Mouse (Mus musculus): ENCODE data around the gene Adrm1. TPM values are rescaled to one million over a fixed set of nuclear protein-coding genes. Genes with fewer than 3 reads are reported as not detected.

Gene Adrm1
- polyA plus RNA-seq, 1 experiment = 54.3 TPM

DNA sequence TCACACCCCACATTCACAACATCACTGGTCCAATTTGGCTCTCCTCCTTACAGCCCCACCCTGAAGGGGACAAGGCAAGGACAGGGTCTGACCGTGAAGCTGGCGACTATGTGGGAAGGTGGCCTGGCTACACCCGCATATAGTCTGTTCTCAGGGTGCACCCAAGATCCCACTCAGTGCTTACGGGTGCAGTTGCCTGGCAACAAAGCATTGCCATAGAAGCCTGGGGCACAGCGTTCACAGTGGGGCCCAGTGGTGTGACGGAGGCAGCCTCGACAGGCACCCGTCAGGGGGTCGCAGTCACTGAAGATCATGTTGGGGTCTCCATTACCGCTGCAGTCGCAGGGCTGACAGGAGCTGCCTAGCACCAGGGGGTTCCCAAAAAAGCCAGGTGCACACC, 16.1 kb downstream of the Adrm1 start:
- Histone ChIP-seq H3K9me3 (replicated peaks; ENCODE audit: control insufficient read depth, insufficient read depth, low read length, poor library complexity, severe bottlenecking) (no peaks in the 10 kb centered on the region), H3K27me3 (ENCODE audit: control insufficient read depth, insufficient read depth, low read length, poor library complexity, severe bottlenecking) (no peaks in the 10 kb centered on the region), H3K9ac (ENCODE audit: low read depth, poor library complexity, severe bottlenecking) (no peak overlapping the region), H3K36me3 (ENCODE audit: control insufficient read depth, insufficient read depth, low read length, poor library complexity, severe bottlenecking) (peaks cover 71% of the 10 kb centered on the region), H3K27ac (ENCODE audit: insufficient read depth, low read length) (no peak overlapping the region), H3K4me1 (ENCODE audit: control insufficient read depth, insufficient read depth, low read length) (no peaks in the 10 kb centered on the region), H3K4me3 (ENCODE audit: low read depth, low read length) (no peak overlapping the region)
- TF ChIP-seq POLR2A (IDR thresholded peaks at IDR 0.05; ENCODE audit: insufficient read depth, low read length) = no peak
- TF ChIP-seq CTCF (IDR thresholded peaks at IDR 0.05; ENCODE audit: low read depth, low read length) = no peak
- no peak for TF ChIP-seq EP300 (IDR thresholded peaks at IDR 0.05; ENCODE audit: insufficient read depth, low read depth, low read length)

DNA sequence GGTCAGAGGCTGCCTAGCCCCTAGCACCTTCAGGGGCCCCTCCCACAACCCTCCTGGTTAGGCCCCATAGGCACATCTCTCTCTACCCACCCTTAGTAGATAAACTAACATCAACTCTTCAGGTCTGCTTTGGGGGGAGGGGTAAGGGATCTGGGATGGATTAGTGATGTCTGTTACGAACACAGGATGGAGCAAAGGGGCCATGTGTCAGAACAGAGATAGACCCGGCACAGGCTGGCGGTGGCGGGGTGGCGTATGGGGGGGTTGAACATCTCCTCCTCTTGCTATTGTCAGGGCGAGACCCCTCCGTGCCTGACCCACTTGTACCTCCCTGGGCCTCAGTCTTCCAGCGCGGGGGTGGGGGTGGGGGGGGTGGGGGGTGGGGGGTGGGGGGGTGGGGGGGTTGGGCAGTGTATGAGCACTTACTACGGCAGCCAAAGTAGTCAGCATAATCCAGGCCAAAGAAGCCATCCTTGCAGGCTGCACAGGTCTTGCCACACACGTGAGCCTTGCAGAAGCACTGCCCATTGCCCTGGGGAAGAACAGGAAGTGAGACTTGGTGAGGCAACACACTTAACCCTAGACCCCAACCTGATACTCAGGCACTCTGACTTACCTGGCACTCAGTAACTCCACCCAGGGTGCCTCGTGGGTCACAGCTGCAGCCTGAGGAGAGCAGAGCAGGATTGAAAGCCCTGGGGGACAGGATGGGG, 25.5 kb downstream of the Adrm1 start:
- Histone ChIP-seq H3K36me3 (ENCODE audit: control insufficient read depth, insufficient read depth, low read length, poor library complexity, severe bottlenecking) (peaks cover 61% of the 10 kb centered on the region), H3K9me3 (replicated peaks; ENCODE audit: control insufficient read depth, insufficient read depth, low read length, poor library complexity, severe bottlenecking) (no peaks in the 10 kb centered on the region), H3K9ac (ENCODE audit: low read depth, poor library complexity, severe bottlenecking) (no peak overlapping the region), H3K4me3 (ENCODE audit: low read depth, low read length) (no peak overlapping the region), H3K4me1 (ENCODE audit: control insufficient read depth, insufficient read depth, low read length) (no peaks in the 10 kb centered on the region), H3K27me3 (ENCODE audit: control insufficient read depth, insufficient read depth, low read length, poor library complexity, severe bottlenecking) (no peaks in the 10 kb centered on the region), H3K27ac (ENCODE audit: insufficient read depth, low read length) (no peak overlapping the region)
- no peak for TF ChIP-seq EP300 (IDR thresholded peaks at IDR 0.05; ENCODE audit: insufficient read depth, low read depth, low read length)
- TF ChIP-seq CTCF (IDR thresholded peaks at IDR 0.05; ENCODE audit: low read depth, low read length) = no peak
- no peak for TF ChIP-seq POLR2A (IDR thresholded peaks at IDR 0.05; ENCODE audit: insufficient read depth, low read length)

- H3K9ac ChIP-seq (ENCODE audit: low read depth, poor library complexity, severe bottlenecking) = no peak overlapping the region
- H3K9me3 ChIP-seq (replicated peaks; ENCODE audit: control insufficient read depth, insufficient read depth, low read length, poor library complexity, severe bottlenecking) = no peaks in the 10 kb centered on the region
- H3K27me3 ChIP-seq (ENCODE audit: control insufficient read depth, insufficient read depth, low read length, poor library complexity, severe bottlenecking) = no peaks in the 10 kb centered on the region
- H3K27ac ChIP-seq (ENCODE audit: insufficient read depth, low read length) = no peak overlapping the region
- no peaks in the 10 kb centered on the region for H3K4me1 ChIP-seq (ENCODE audit: control insufficient read depth, insufficient read depth, low read length)
- TF ChIP-seq CTCF (IDR thresholded peaks at IDR 0.05; ENCODE audit: low read depth, low read length) (no peak), POLR2A (IDR thresholded peaks at IDR 0.05; ENCODE audit: insufficient read depth, low read length) (no peak), EP300 (IDR thresholded peaks at IDR 0.05; ENCODE audit: insufficient read depth, low read depth, low read length) (no peak)
- peaks cover 60% of the 10 kb centered on the region for H3K36me3 ChIP-seq (ENCODE audit: control insufficient read depth, insufficient read depth, low read length, poor library complexity, severe bottlenecking)
- H3K4me3 ChIP-seq (ENCODE audit: low read depth, low read length) = no peak overlapping the region
Measured at GRCm38 (mm10) chr2:180197323-180198037, 26.2 kb downstream of the Adrm1 start.

GRCm38 (mm10) chr2:180198782-180199181, 27.5 kb downstream of the Adrm1 start:
- Histone ChIP-seq H3K36me3 (ENCODE audit: control insufficient read depth, insufficient read depth, low read length, poor library complexity, severe bottlenecking) (peaks cover 56% of the 10 kb centered on the region), H3K27ac (ENCODE audit: insufficient read depth, low read length) (no peak overlapping the region), H3K9me3 (replicated peaks; ENCODE audit: control insufficient read depth, insufficient read depth, low read length, poor library complexity, severe bottlenecking) (no peaks in the 10 kb centered on the region), H3K27me3 (ENCODE audit: control insufficient read depth, insufficient read depth, low read length, poor library complexity, severe bottlenecking) (no peaks in the 10 kb centered on the region), H3K4me1 (ENCODE audit: control insufficient read depth, insufficient read depth, low read length) (no peaks in the 10 kb centered on the region), H3K9ac (ENCODE audit: low read depth, poor library complexity, severe bottlenecking) (no peak overlapping the region), H3K4me3 (ENCODE audit: low read depth, low read length) (no peak overlapping the region)
- TF ChIP-seq CTCF (IDR thresholded peaks at IDR 0.05; ENCODE audit: low read depth, low read length) (no peak), EP300 (IDR thresholded peaks at IDR 0.05; ENCODE audit: insufficient read depth, low read depth, low read length) (no peak), POLR2A (IDR thresholded peaks at IDR 0.05; ENCODE audit: insufficient read depth, low read length) (no peak)

- no peak overlapping the region for H3K4me3 ChIP-seq (ENCODE audit: low read depth, low read length)
- peaks cover 46% of the 10 kb centered on the region for H3K36me3 ChIP-seq (ENCODE audit: control insufficient read depth, insufficient read depth, low read length, poor library complexity, severe bottlenecking)
- no peaks in the 10 kb centered on the region for H3K27me3 ChIP-seq (ENCODE audit: control insufficient read depth, insufficient read depth, low read length, poor library complexity, severe bottlenecking)
- H3K9me3 ChIP-seq (replicated peaks; ENCODE audit: control insufficient read depth, insufficient read depth, low read length, poor library complexity, severe bottlenecking) = no peaks in the 10 kb centered on the region
- H3K9ac ChIP-seq (ENCODE audit: low read depth, poor library complexity, severe bottlenecking) = no peak overlapping the region
- no peak overlapping the region for H3K27ac ChIP-seq (ENCODE audit: insufficient read depth, low read length)
- TF ChIP-seq CTCF (IDR thresholded peaks at IDR 0.05; ENCODE audit: low read depth, low read length) (no peak), EP300 (IDR thresholded peaks at IDR 0.05; ENCODE audit: insufficient read depth, low read depth, low read length) (no peak), POLR2A (IDR thresholded peaks at IDR 0.05; ENCODE audit: insufficient read depth, low read length) (no peak)
- H3K4me1 ChIP-seq (ENCODE audit: control insufficient read depth, insufficient read depth, low read length) = no peaks in the 10 kb centered on the region
Measured at GRCm38 (mm10) chr2:180200681-180201080, 29.4 kb downstream of the Adrm1 start.

DNA sequence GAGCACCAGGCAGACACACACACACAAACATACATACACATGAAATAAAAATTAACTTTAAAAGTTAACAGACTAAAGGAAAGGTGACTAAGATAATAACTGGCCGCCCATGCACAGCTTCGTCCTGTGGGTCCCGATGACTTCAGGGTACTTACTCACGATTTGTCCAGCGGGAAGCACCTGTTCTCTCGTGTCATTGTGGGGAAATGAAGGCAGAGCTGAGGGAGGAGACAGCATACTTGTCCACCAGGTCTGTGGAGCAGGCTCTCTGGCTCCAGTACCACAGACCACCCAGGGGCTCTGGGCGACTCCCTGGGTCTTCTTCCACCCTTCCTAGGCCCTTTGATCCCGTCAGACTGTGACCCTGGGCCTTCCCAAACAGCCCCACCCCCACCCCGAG, 30.0 kb downstream of the Adrm1 start:
- peaks cover 45% of the 10 kb centered on the region for H3K36me3 ChIP-seq (ENCODE audit: control insufficient read depth, insufficient read depth, low read length, poor library complexity, severe bottlenecking)
- H3K27ac ChIP-seq (ENCODE audit: insufficient read depth, low read length) = no peak overlapping the region
- no peaks in the 10 kb centered on the region for H3K9me3 ChIP-seq (replicated peaks; ENCODE audit: control insufficient read depth, insufficient read depth, low read length, poor library complexity, severe bottlenecking)
- H3K4me3 ChIP-seq (ENCODE audit: low read depth, low read length) = no peak overlapping the region
- no peaks in the 10 kb centered on the region for H3K27me3 ChIP-seq (ENCODE audit: control insufficient read depth, insufficient read depth, low read length, poor library complexity, severe bottlenecking)
- no peak overlapping the region for H3K9ac ChIP-seq (ENCODE audit: low read depth, poor library complexity, severe bottlenecking)
- no peak for TF ChIP-seq EP300 (IDR thresholded peaks at IDR 0.05; ENCODE audit: insufficient read depth, low read depth, low read length)
- H3K4me1 ChIP-seq (ENCODE audit: control insufficient read depth, insufficient read depth, low read length) = no peaks in the 10 kb centered on the region

Measured in ES-Bruce4 (cell line).